Mouse (Mus musculus): Measurements from ENCODE around the gene Wdr47.
"Not testable (repeated sequence)": the region's sequence is repeated elsewhere in the genome, so short reads cannot be mapped to it uniquely, and the experiment has no call there.

Gene Wdr47

GRCm38 (mm10) chr3:108634761-108635160 lies 43.7 kb downstream of the Wdr47 start:
- DNase-seq (ENCODE audit: low spot score in 2 of 2), result no peak

GRCm38 (mm10) chr3:108639412-108639811 lies 48.3 kb downstream of the Wdr47 start:
- DNase-seq (ENCODE audit: low spot score in 2 of 2), result no peak

- DNase-seq (ENCODE audit: low spot score in 2 of 2), result no peak
Measured at GRCm38 (mm10) chr3:108640998-108641397, 49.9 kb downstream of the Wdr47 start.

- DNase-seq (ENCODE audit: low spot score in 2 of 2), result no peak
Measured at GRCm38 (mm10) chr3:108644856-108645255, 53.8 kb downstream of the Wdr47 start.

- no peak for DNase-seq (ENCODE audit: low spot score in 2 of 2)
Measured at GRCm38 (mm10) chr3:108646036-108646435, 55.0 kb downstream of the Wdr47 start.

- DNase-seq (ENCODE audit: low spot score in 2 of 2), result not testable (repeated sequence)
Measured at GRCm38 (mm10) chr3:108647681-108648080, 56.6 kb downstream of the Wdr47 start.

GRCm38 (mm10) chr3:108652866-108653642 lies 62.0 kb downstream of the Wdr47 start:
- no peak for DNase-seq (ENCODE audit: low spot score in 2 of 2)

- peak; percentile 94 for DNase-seq (ENCODE audit: low spot score in 2 of 2)
Measured at GRCm38 (mm10) chr3:108653710-108654379, 62.8 kb downstream of the Wdr47 start, which contains the start of gene Clcc1. Clcc1 (plus strand) TSS chr3:108653913.

GRCm38 (mm10) chr3:108654566-108654965 lies 63.5 kb downstream of the Wdr47 start:
- DNase-seq (ENCODE audit: low spot score in 2 of 2), result no peak

- DNase-seq (ENCODE audit: low spot score in 2 of 2), result no peak
Measured at GRCm38 (mm10) chr3:108655486-108655885, 64.4 kb downstream of the Wdr47 start.

- no peak for DNase-seq (ENCODE audit: low spot score in 2 of 2)
Measured at GRCm38 (mm10) chr3:108658612-108659011, 67.5 kb downstream of the Wdr47 start.

- no peak for DNase-seq (ENCODE audit: low spot score in 2 of 2)
Measured at GRCm38 (mm10) chr3:108660941-108661340, 69.9 kb downstream of the Wdr47 start.

GRCm38 (mm10) chr3:108676616-108677015 lies 85.5 kb downstream of the Wdr47 start:
- DNase-seq (ENCODE audit: low spot score in 2 of 2), result no peak

GRCm38 (mm10) chr3:108681004-108681403 lies 89.9 kb downstream of the Wdr47 start:
- no peak for DNase-seq (ENCODE audit: low spot score in 2 of 2)

- DNase-seq (ENCODE audit: low spot score in 2 of 2), result not testable (repeated sequence)
Measured at GRCm38 (mm10) chr3:108683597-108683996, 92.5 kb downstream of the Wdr47 start.

GRCm38 (mm10) chr3:108685701-108686100 lies 94.6 kb downstream of the Wdr47 start:
- no peak for DNase-seq (ENCODE audit: low spot score in 2 of 2)

GRCm38 (mm10) chr3:108689015-108689441 lies 97.9 kb downstream of the Wdr47 start:
- no peak for DNase-seq (ENCODE audit: low spot score in 2 of 2)

- no peak for DNase-seq (ENCODE audit: low spot score in 2 of 2)
Measured at GRCm38 (mm10) chr3:108689446-108689845, 98.4 kb downstream of the Wdr47 start.

- DNase-seq (ENCODE audit: low spot score in 2 of 2), result no peak
Measured at GRCm38 (mm10) chr3:108689979-108690378, 98.9 kb downstream of the Wdr47 start.

GRCm38 (mm10) chr3:108694321-108694720 lies 103.2 kb downstream of the Wdr47 start:
- DNase-seq (ENCODE audit: low spot score in 2 of 2), result no peak

Data from spleen, postnatal 36 days (tissue).